Mouse (Mus musculus): ENCODE results near the gene U2surp.

DNA sequence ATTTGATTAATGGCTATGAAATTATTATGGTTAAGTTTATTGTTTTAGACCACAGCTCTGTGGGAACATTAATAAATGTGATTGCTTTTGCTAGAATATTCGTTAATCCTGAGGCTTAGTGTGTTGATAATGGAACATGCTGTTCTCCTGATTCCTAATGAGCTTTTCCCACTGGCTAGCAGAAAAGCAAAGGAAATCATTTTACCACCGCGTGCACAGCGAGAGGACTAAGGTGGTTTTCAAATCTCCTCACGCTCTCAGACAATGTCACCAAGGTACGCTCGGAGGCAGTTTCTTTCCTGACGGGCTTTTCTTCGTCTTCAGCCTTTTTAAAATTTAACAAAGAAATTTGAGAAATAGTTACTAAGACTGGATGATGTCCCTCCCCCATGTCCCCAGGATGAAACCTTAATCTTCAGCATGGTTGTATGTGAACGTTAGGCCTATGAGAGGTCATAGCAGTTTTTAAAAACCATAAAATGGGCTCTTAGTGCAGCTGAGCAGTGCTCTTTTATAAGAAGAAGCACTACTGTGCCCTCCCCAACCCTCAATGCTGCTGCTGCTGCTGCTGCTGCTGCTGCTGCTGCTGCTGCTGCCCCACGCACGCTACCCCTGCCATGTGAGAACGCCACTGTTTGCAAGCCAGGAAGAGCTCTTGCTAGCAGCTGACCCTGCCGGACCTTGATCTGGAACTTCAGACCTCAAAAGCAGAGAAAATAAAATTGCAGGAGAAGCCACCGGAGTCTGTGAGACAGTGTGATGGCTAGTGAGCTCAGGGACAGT, 30.0 kb upstream of the U2surp start:
- TF ChIP-seq CTCF (IDR thresholded peaks at IDR 0.05; ENCODE audit: control insufficient read depth, insufficient read depth, insufficient read length): no peak
- TF ChIP-seq MYOG (IDR thresholded peaks at IDR 0.05; ENCODE audit: control insufficient read depth, extremely low read depth, insufficient read length): no peak
- no peak for TF ChIP-seq USF1 (IDR thresholded peaks at IDR 0.05; ENCODE audit: low read depth)
